ENCODE assay signal across 16 mouse cellular contexts in genomic region chr2:34204325-34204724, GRCm38 (mm10).
"Had no signal": no experiment of that assay in that cellular context is flagged by ENCODE, and none has a peak within 500 bp of the region (broad histone marks: within the 10 kb centered on the region; RNA-seq: fewer than 3 reads in every experiment).

No protein-coding gene starts in this region.

- ATAC-seq: hindbrain, embryonic 16.5 days; intestine, embryonic 15.5 days; intestine, postnatal 0 days had no signal

- DNase-seq: gastrocnemius, adult 2 months; gastrocnemius, postnatal 10 days; gastrocnemius, postnatal 36 days; heart, adult 11 months; heart, adult 2 months; heart, postnatal 4 days; kidney, adult 18-20 months; kidney, adult 8-10 months; kidney, postnatal 10 days; kidney, postnatal 25 days; kidney, postnatal 4 days; liver; liver, embryonic 13.5 days had no signal
